Mouse (Mus musculus) stomach, postnatal 0 days (tissue): Measurements from ENCODE around the gene Marco. TPM values are rescaled to one million over a fixed set of nuclear protein-coding genes. Genes with fewer than 3 reads are reported as not detected.

Source experiments
- ATAC-seq: fragments of 200-750 bp; cut with Nextera tagmentation; 2 replicates; pipeline ENCODE4 v1.8.0; 2017; ENCODE audit not compliant: low FRiP score, low TSS enrichment
- DNase-seq: peaks from one replicate; pipeline ENCODE4 v3.0.0-alpha.2; 2016; ENCODE audit warnings: low spot score
- H3K27ac ChIP-seq: fragments of 300-500 bp; sonication (generic); replicated peaks from 2 replicates; pipeline ENCODE4 v1.5.1; 2014; ENCODE audit warnings: mild to moderate bottlenecking, control low read depth
- H3K27me3 ChIP-seq: fragments of 300-500 bp; sonication (generic); 2 replicates; pipeline ENCODE4 v1.6.1; 2014; ENCODE audit warnings: low read length; ENCODE audit not compliant: control insufficient read depth, insufficient read depth
- H3K36me3 ChIP-seq: fragments of 300-500 bp; sonication (generic); 2 replicates; pipeline ENCODE4 v1.6.1; 2014; ENCODE audit warnings: low read length, mixed read lengths; ENCODE audit not compliant: control insufficient read depth, insufficient read depth
- H3K4me1 ChIP-seq: fragments of 300-500 bp; sonication (generic); replicated peaks from 2 replicates; pipeline ENCODE4 v1.6.1; 2014; ENCODE audit warnings: antibody characterized with exemption; ENCODE audit not compliant: control insufficient read depth, insufficient read depth
- H3K4me2 ChIP-seq: fragments of 300-500 bp; sonication (generic); replicated peaks from 2 replicates; pipeline ENCODE4 v1.6.1; 2014; ENCODE audit warnings: low read depth, mild to moderate bottlenecking, control low read depth, moderate library complexity
- H3K4me3 ChIP-seq: fragments of 300-500 bp; sonication (generic); 2 replicates; pipeline ENCODE4 v1.5.1; 2014; ENCODE audit warnings: low read depth, low read length, control low read depth
- H3K9ac ChIP-seq: fragments of 300-500 bp; sonication (generic); 2 replicates; pipeline ENCODE4 v1.6.1; 2014; ENCODE audit warnings: mild to moderate bottlenecking, low read length, control low read depth, mixed read lengths
- H3K9me3 ChIP-seq: fragments of 300-500 bp; sonication (generic); 2 replicates; pipeline ENCODE4 v1.6.1; 2016; ENCODE audit warnings: low read length; ENCODE audit not compliant: control insufficient read depth
- CTCF ChIP-seq: IDR thresholded peaks from 2 replicates; pipeline ENCODE4 v1.5.1; 2016; ENCODE audit warnings: antibody characterized with exemption, low read depth, mild to moderate bottlenecking, moderate library complexity
- EP300 ChIP-seq: optimal IDR thresholded peaks from 2 replicates; pipeline ENCODE3; 2016; ENCODE audit warnings: antibody characterized with exemption
- WGBS: fragments of 180-500 bp; shearing (Covaris S2); extraction: QIAGEN DNeasy Blood & Tissue Kit; methylation state at CpG from one replicate; pipeline ENCODE4 v1.1.7; 2014; 5-methylcytosine and 5-hydroxymethylcytosine counted together
- polyA plus RNA-seq: library from polyadenylated mRNA; unstranded; fragments of >200 nt; fragmentation: Nextera tagmentation; extraction: Ambion mirVana; gene quantifications from 2 replicates; pipeline ENCODE4 v1.2.1, GENCODE M21; 2015

The Marco gene
- polyA plus RNA-seq, 1 experiment from 2014 or later: 0.07 TPM

GRCm38 (mm10) chr1:120435591-120435990, 69.2 kb downstream of the Marco start:
- DNase-seq (no peak), ATAC-seq (no peak)
- Histone ChIP-seq H3K4me1 (no peaks in the 10 kb centered on the region), H3K4me3 (no peak overlapping the region), H3K27ac (no peak overlapping the region), H3K27me3 (no peaks in the 10 kb centered on the region), H3K4me2 (no peak overlapping the region), H3K9me3 (no peaks in the 10 kb centered on the region), H3K9ac (no peak overlapping the region), H3K36me3 (no peaks in the 10 kb centered on the region)
- WGBS: 87% methylated on average over 5 of the region's 5 CpGs
- no peak for TF ChIP-seq EP300
- no peak for TF ChIP-seq CTCF

GRCm38 (mm10) chr1:120430171-120430570, 74.7 kb downstream of the Marco start:
- 47% methylated on average over 5 of the region's 5 CpGs for WGBS
- no peak for ATAC-seq
- Histone ChIP-seq H3K4me2 (no peak overlapping the region), H3K36me3 (no peaks in the 10 kb centered on the region), H3K27me3 (no peaks in the 10 kb centered on the region), H3K27ac (no peak overlapping the region), H3K9ac (no peak overlapping the region), H3K4me1 (no peaks in the 10 kb centered on the region), H3K9me3 (no peaks in the 10 kb centered on the region), H3K4me3 (no peak overlapping the region)
- DNase-seq: no peak
- no peak for TF ChIP-seq EP300
- TF ChIP-seq CTCF: no peak

GRCm38 (mm10) chr1:120425587-120425986, 79.2 kb downstream of the Marco start:
- DNase-seq: no peak
- Histone ChIP-seq H3K4me3 (no peak overlapping the region), H3K9ac (no peak overlapping the region), H3K4me2 (no peak overlapping the region), H3K36me3 (no peaks in the 10 kb centered on the region), H3K4me1 (no peaks in the 10 kb centered on the region), H3K27ac (no peak overlapping the region), H3K9me3 (no peaks in the 10 kb centered on the region), H3K27me3 (no peaks in the 10 kb centered on the region)
- WGBS: 48% methylated on average over 8 of the region's 8 CpGs
- no peak for ATAC-seq
- no peak for TF ChIP-seq EP300
- TF ChIP-seq CTCF: no peak

Other genes starting within 250 kb of the Marco start
- 2.8 and 3.2 TPM in 2 replicates for gene Steap3, start 232.3 kb downstream of the Marco start, polyA plus RNA-seq
- gene C1ql2, start 164.4 kb downstream of the Marco start, polyA plus RNA-seq: 0.21 and 0.23 TPM in 2 replicates
- gene En1, start 97.4 kb upstream of the Marco start, polyA plus RNA-seq: not detected in 2 replicates